Mouse (Mus musculus) limb, embryonic 11.5 days (tissue): ENCODE measurements around the gene Zbtb44. TPM values are rescaled to one million over a fixed set of nuclear protein-coding genes. Genes with fewer than 3 reads are reported as not detected.
A peak's percentile ranks its signal among the peaks of the same experiment; 100 is the strongest.
"Not testable (repeated sequence)": the region's sequence is repeated elsewhere in the genome, so short reads cannot be mapped to it uniquely, and the experiment has no call there.

Experiments
- ATAC-seq: fragments of 200-750 bp; cut with Nextera tagmentation; 2 replicates; pipeline ENCODE4 v1.8.0; 2017; ENCODE audit warnings: low read depth; ENCODE audit not compliant: insufficient number of reproducible peaks, low FRiP score, low TSS enrichment
- DNase-seq: peaks from one replicate; pipeline ENCODE4 v3.0.0-alpha.2; 2015; ENCODE audit warnings: low spot score
- H3K27ac ChIP-seq: fragments of 300-500 bp; sonication (generic); replicated peaks from 2 replicates; pipeline ENCODE4 v1.5.1; 2014; ENCODE audit warnings: low read depth, mild to moderate bottlenecking, low read length
- H3K27me3 ChIP-seq: fragments of 300-500 bp; sonication (generic); 2 replicates; pipeline ENCODE4 v1.6.1; 2014; ENCODE audit warnings: mild to moderate bottlenecking, low read length, mixed read lengths; ENCODE audit not compliant: control insufficient read depth, insufficient read depth
- H3K36me3 ChIP-seq: fragments of 300-500 bp; sonication (generic); 2 replicates; pipeline ENCODE4 v1.6.1; 2014; ENCODE audit warnings: mild to moderate bottlenecking, low read length, moderate library complexity, mixed read lengths; ENCODE audit not compliant: control insufficient read depth, insufficient read depth
- H3K4me1 ChIP-seq: fragments of 300-500 bp; sonication (generic); 2 replicates; pipeline ENCODE4 v1.6.1; 2014; ENCODE audit warnings: low read length, mixed read lengths; ENCODE audit not compliant: control insufficient read depth, insufficient read depth
- H3K4me2 ChIP-seq: fragments of 300-500 bp; sonication (generic); 2 replicates; pipeline ENCODE4 v1.6.1; 2014; ENCODE audit warnings: low read depth, mild to moderate bottlenecking, moderate library complexity; ENCODE audit not compliant: severe bottlenecking
- H3K4me3 ChIP-seq: fragments of 300-500 bp; sonication (generic); 2 replicates; pipeline ENCODE4 v1.5.1; 2014; ENCODE audit warnings: low read depth, low read length
- H3K9ac ChIP-seq: fragments of 300-500 bp; sonication (generic); 2 replicates; pipeline ENCODE4 v1.6.1; 2014; ENCODE audit warnings: mild to moderate bottlenecking, low read length
- H3K9me3 ChIP-seq: fragments of 300-500 bp; sonication (generic); 2 replicates; pipeline ENCODE4 v1.6.1; 2016; ENCODE audit warnings: low read length; ENCODE audit not compliant: control insufficient read depth
- WGBS: fragments of 180-500 bp; shearing (Covaris S2); extraction: QIAGEN DNeasy Blood & Tissue Kit; methylation state at CpG from one replicate; pipeline ENCODE4 v1.1.7; 2014; 5-methylcytosine and 5-hydroxymethylcytosine counted together
- polyA plus RNA-seq: library from polyadenylated mRNA; unstranded; fragments of >200 nt; fragmentation: Nextera tagmentation; extraction: Ambion mirVana; gene quantifications from 2 replicates; pipeline ENCODE4 v1.2.1, GENCODE M21; 2014

Zbtb44 gene
- polyA plus RNA-seq, 1 experiment from 2014 or later, result 6.6 TPM

DNA sequence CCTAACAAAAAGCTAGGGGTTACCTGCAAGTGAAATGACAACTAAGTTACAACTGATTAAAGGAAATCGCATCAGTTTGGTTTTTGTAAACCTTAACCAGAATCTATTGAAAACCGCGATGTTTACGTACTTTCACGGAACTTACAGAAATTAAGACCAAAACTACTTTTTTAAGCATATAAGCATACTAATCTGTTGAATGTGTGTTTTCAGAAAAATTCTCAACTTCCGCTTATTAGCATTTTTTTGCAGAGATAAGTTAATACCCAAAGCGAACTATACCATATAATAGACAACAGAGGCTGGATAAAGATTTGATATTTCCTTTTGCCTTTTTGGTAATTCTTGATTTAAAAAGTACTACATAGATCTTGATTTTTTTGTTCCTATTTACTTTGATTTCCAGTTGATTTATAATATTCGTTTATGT is 985 bp downstream of the Zbtb44 start:
- H3K9ac ChIP-seq, result peak overlapping the region; percentile 91
- no peak for ATAC-seq
- peak overlapping the region; percentile 66 for H3K4me2 ChIP-seq
- H3K4me3 ChIP-seq, result peak overlapping the region; percentile 70
- H3K4me1 ChIP-seq, result 0 out of 2 replicates have a peak, but pooled peaks cover 2% of the 10 kb centered on the region
- no peak for DNase-seq
- WGBS, result 16% methylated on average over 8 of the region's 8 CpGs
- H3K27ac ChIP-seq, result peak overlapping the region; percentile 97
- no peaks in the 10 kb centered on the region for H3K36me3 ChIP-seq
- H3K27me3 ChIP-seq, result no peaks in the 10 kb centered on the region
- H3K9me3 ChIP-seq, result no peaks in the 10 kb centered on the region

DNA sequence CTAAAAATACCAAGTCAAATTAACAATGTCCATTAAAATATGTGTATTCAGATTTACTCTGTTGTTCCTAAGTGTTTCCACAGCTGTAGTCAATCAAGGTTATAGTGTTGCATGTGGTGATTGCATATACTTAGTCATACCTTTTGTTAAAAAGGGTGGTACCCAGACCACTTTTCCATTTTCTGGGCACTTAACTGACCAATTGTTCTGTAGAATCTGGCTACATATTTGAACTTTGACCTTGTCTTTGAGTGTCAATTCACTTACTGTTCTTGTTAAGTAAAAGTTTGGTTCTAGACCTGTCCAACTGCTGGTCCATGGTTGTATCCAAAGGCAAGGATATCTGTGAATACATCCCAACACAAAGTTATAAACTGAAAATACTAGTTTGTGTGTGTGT is 2.1 kb downstream of the Zbtb44 start:
- no peak overlapping the region for H3K9ac ChIP-seq
- H3K36me3 ChIP-seq, result no peaks in the 10 kb centered on the region
- DNase-seq (no peak), ATAC-seq (no peak)
- no peak overlapping the region for H3K4me3 ChIP-seq
- H3K4me1 ChIP-seq, result 0 out of 2 replicates have a peak, but pooled peaks cover 2% of the 10 kb centered on the region
- no peaks in the 10 kb centered on the region for H3K9me3 ChIP-seq
- no peaks in the 10 kb centered on the region for H3K27me3 ChIP-seq
- H3K27ac ChIP-seq, result no peak overlapping the region
- H3K4me2 ChIP-seq, result no peak overlapping the region

DNA sequence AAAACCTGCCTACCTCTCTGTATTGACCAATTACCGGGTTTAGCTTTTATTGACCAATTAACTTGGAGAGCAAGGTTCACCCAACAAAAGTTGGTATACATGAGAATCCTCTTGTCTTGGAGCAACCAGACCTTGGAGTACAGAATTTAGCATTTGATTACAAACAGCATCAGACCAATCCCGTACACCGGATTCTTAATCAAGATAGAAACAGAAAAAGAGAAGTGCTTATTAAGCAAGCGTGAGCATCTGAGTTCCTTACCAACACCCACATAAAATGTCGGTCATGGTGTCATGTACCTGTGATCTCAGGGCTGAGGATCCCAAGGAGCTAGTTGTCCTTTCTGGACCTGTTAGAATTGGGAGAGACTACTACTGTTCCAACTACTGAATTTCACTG is 19.8 kb downstream of the Zbtb44 start:
- Histone ChIP-seq H3K4me3 (no peak overlapping the region), H3K27me3 (no peaks in the 10 kb centered on the region), H3K36me3 (no peaks in the 10 kb centered on the region), H3K4me1 (no peaks in the 10 kb centered on the region), H3K27ac (no peak overlapping the region), H3K9me3 (no peaks in the 10 kb centered on the region), H3K9ac (no peak overlapping the region), H3K4me2 (no peak overlapping the region)
- WGBS, result 96% methylated on average over 5 of the region's 5 CpGs
- DNase-seq (no peak), ATAC-seq (no peak)

- 96% methylated on average over 6 of the region's 6 CpGs for WGBS
- H3K4me3 ChIP-seq, H3K36me3 ChIP-seq, DNase-seq, H3K4me1 ChIP-seq, H3K27me3 ChIP-seq, H3K27ac ChIP-seq, H3K9ac ChIP-seq, H3K9me3 ChIP-seq, H3K4me2 ChIP-seq, ATAC-seq: not testable (repeated sequence)
Observed at GRCm38 (mm10) chr9:31051509-31051908, 21.1 kb downstream of the Zbtb44 start.

GRCm38 (mm10) chr9:31058723-31059122 is 28.3 kb downstream of the Zbtb44 start:
- Histone ChIP-seq H3K27ac (no peak overlapping the region), H3K4me2 (no peak overlapping the region), H3K4me1 (no peaks in the 10 kb centered on the region), H3K36me3 (peaks cover 2% of the 10 kb centered on the region), H3K27me3 (no peaks in the 10 kb centered on the region), H3K9me3 (no peaks in the 10 kb centered on the region), H3K9ac (no peak overlapping the region), H3K4me3 (no peak overlapping the region)
- DNase-seq, result no peak
- 78% methylated on average over 2 of the region's 2 CpGs for WGBS
- no peak for ATAC-seq

DNA sequence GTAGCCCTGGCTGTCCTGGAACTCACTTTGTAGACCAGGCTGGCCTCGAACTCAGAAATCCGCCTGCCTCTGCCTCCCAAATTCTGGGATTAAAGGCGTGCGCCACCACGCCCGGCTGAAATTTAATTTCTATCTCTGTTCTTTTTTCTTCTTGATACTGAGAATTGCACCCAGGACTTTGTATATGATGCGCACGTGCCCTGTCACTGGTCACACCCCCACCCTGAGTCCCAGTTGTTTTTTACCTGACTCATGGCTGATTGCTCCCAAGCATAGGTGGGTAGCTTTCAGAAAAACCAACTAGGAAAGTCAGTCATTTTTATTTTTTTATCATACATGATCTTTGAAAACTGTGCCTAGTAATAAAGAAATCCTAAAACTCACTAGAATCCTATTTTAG is 40.3 kb downstream of the Zbtb44 start:
- Histone ChIP-seq H3K9ac (no peak overlapping the region), H3K4me1 (no peaks in the 10 kb centered on the region), H3K4me3 (no peak overlapping the region), H3K4me2 (no peak overlapping the region), H3K27ac (no peak overlapping the region), H3K36me3 (no peaks in the 10 kb centered on the region), H3K9me3 (no peaks in the 10 kb centered on the region), H3K27me3 (no peaks in the 10 kb centered on the region)
- DNase-seq (no peak), ATAC-seq (no peak)
- WGBS, result 97% methylated on average over 8 of the region's 8 CpGs

- Histone ChIP-seq H3K27ac (no peak overlapping the region), H3K4me3 (no peak overlapping the region), H3K9me3 (no peaks in the 10 kb centered on the region), H3K36me3 (no peaks in the 10 kb centered on the region), H3K27me3 (no peaks in the 10 kb centered on the region), H3K4me1 (no peaks in the 10 kb centered on the region), H3K9ac (no peak overlapping the region), H3K4me2 (no peak overlapping the region)
- no peak for ATAC-seq
- no peak for DNase-seq
- WGBS, result 89% methylated on average over 5 of the region's 5 CpGs
Observed at GRCm38 (mm10) chr9:31072256-31072655, 41.8 kb downstream of the Zbtb44 start.

GRCm38 (mm10) chr9:31073797-31074196 is 43.4 kb downstream of the Zbtb44 start:
- H3K9me3 ChIP-seq, result no peaks in the 10 kb centered on the region
- DNase-seq (no peak), ATAC-seq (no peak)
- no peak overlapping the region for H3K27ac ChIP-seq
- no peak overlapping the region for H3K4me3 ChIP-seq
- H3K4me2 ChIP-seq, result no peak overlapping the region
- no peaks in the 10 kb centered on the region for H3K4me1 ChIP-seq
- no peak overlapping the region for H3K9ac ChIP-seq
- H3K27me3 ChIP-seq, result no peaks in the 10 kb centered on the region
- 77% methylated on average over 7 of the region's 7 CpGs for WGBS
- H3K36me3 ChIP-seq, result no peaks in the 10 kb centered on the region

GRCm38 (mm10) chr9:31074836-31075235 is 44.4 kb downstream of the Zbtb44 start:
- Histone ChIP-seq H3K4me1 (no peaks in the 10 kb centered on the region), H3K27ac (no peak overlapping the region), H3K9ac (no peak overlapping the region)

More at GRCm38 (mm10) chr9:31074836-31075235, 44.4 kb downstream of the Zbtb44 start:
- no peak overlapping the region for H3K4me2 ChIP-seq
- no peak for ATAC-seq
- DNase-seq, result no peak
- WGBS, result 91% methylated on average over 10 of the region's 10 CpGs
- no peaks in the 10 kb centered on the region for H3K36me3 ChIP-seq
- no peak overlapping the region for H3K4me3 ChIP-seq
- H3K9me3 ChIP-seq, result no peaks in the 10 kb centered on the region
- H3K27me3 ChIP-seq, result no peaks in the 10 kb centered on the region
